Mouse (Mus musculus) liver, postnatal 0 days (tissue): ENCODE measurements around the gene 1700061G19Rik.

Experiments used
- CTCF ChIP-seq: sonication (generic); IDR thresholded peaks from 2 replicates; pipeline ENCODE4 v1.5.1; 2016; ENCODE audit warnings: antibody characterized with exemption, low read depth
- EP300 ChIP-seq: IDR thresholded peaks from 2 replicates; pipeline ENCODE4 v1.6.1; 2016; ENCODE audit warnings: antibody characterized with exemption, low read depth, mild to moderate bottlenecking

GRCm38 (mm10) chr17:56836336-56836735 lies 38.9 kb upstream of the 1700061G19Rik start:
- TF ChIP-seq CTCF (no peak), EP300 (peak; percentile 38; the same call in 1 of the 2 replicates)
